Mouse (Mus musculus): ENCODE results near the gene Qsox1.

Gene Qsox1

DNA sequence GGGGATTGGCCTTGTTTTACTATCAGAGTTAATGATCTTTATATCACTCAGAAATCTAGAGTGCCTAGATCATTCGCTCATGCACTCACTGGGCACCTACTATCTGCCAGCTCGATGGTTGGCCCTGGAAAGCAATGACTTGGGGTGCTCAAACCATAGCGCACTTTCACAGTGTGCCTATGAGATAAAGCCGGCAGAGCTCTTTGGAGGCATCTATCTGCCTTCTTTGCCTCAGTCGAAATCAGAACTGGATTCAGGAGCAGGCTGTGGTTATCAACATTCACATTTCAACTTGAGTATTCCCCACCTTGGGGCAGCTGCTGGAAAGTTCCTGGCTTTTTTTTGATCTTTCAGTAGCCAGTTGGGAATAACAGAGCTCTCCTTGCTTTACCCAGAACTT is 64.8 kb downstream of the Qsox1 start:
- DNase-seq (ENCODE audit: low read depth, low spot score), result no peak

DNA sequence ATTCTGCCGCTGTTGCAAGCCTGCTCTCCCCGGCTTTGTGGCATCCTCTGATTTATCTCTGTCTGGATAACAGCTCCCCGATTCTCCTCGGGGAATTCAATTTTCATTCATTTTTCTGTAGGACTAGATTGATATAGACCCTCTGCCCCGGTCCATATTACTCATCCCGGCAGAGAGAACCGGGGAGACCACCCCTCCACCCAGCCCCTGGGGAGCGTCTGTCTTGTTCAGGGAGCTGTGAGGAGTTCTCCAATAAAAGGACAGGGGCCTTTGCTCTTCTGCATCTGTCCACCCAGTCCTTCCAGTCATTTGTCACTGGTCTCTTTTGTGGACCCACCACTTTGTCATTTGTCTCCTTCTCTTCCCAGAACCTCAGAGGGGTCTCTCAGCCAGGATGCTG is 65.7 kb downstream of the Qsox1 start:
- DNase-seq (ENCODE audit: low read depth, low spot score), result no peak

DNA sequence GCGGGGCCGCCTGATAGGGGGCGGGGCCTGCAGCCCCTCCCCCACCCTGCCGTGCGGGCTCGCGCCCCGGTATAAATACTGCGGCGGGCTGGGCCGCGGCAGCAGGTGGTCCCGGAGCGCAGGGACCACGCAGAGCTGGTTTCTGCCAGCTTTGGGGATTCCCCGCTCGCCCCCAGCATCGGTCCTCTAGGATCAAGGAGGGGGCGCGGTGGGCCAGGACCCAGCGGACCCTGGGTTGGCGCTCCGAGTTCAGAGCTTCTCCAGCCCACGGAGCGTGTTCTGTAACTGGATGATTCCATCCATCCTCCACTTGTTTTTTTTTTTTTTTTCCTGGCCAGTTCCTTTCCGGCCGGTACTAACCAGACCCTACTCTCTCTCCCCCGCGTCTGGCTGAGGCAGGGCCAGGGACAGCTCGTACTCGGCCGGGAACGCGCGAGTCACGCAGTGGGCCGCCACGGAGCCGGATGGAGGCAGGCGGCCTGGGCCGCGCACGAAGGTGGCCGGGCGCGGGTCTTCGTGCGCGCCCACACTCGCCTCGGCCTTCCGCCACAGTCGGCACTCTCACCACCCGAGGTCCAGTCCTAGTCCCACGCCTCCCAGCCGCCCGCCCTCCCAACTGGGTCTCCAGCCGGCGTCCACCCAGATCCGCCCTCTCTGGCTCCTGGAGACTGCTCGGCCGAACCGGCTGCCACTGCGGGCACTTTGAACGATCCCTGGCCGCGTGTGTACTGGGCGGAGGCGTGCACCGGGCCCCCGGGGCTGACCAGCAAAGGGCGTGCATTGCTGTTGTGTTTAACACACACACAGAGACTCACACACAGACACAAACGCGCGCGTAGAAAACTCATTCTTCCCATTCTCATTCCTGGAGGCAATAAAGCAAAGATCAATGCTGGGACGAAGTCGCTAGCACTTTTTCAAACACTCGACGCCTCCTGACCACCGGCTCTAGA is 70.0 kb downstream of the Qsox1 start:
- DNase-seq (ENCODE audit: low read depth, low spot score), result no peak

DNA sequence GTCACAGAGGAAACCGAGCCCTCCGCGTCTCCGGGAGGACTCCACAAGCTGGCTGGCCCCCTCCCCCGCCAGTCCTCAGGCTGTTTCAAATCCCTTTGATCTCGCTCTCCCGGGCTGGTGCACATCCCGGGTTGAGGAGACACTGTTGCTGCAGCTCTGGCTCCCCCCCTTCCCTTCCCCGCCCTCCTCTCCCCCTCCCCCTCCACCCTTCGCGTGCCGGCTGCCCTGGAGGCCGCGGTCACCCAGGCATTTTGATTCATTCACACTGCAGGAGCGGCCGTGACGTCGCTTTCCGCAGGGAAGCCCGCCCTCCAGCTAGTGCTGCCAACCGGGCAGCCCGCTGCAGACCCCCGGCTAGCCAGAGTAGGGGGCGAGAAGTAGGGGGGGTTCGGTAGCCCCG is 70.7 kb downstream of the Qsox1 start:
- DNase-seq (ENCODE audit: low read depth, low spot score), result no peak

DNA sequence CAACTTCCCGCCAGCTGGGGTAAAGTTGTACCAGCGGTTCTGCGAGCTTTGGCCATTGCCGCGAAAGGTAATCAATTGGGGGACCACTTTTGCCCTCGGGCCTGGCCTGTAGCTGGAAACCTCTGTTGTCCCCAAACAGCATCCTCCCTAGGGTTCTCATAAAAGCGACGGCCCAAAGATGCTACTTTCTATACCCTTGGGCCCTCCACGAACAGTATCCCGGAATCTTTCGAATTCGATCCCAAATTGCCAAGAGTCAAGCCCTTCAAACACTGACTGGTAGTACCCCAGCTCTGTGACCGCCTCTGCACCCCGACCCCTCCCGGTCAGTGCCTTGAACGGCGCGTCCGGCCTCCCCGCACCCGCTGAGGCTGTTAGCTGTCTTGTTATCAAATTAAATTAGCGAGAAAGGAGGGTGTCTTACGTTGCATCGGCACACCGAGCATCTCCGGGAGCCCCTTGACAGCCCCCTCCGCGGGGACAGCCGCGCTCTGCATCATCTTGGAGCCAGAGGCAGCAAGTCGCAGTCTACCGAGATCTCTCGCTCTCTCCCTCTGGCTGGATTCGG is 71.2 kb downstream of the Qsox1 start:
- DNase-seq (ENCODE audit: low read depth, low spot score), result no peak

DNA sequence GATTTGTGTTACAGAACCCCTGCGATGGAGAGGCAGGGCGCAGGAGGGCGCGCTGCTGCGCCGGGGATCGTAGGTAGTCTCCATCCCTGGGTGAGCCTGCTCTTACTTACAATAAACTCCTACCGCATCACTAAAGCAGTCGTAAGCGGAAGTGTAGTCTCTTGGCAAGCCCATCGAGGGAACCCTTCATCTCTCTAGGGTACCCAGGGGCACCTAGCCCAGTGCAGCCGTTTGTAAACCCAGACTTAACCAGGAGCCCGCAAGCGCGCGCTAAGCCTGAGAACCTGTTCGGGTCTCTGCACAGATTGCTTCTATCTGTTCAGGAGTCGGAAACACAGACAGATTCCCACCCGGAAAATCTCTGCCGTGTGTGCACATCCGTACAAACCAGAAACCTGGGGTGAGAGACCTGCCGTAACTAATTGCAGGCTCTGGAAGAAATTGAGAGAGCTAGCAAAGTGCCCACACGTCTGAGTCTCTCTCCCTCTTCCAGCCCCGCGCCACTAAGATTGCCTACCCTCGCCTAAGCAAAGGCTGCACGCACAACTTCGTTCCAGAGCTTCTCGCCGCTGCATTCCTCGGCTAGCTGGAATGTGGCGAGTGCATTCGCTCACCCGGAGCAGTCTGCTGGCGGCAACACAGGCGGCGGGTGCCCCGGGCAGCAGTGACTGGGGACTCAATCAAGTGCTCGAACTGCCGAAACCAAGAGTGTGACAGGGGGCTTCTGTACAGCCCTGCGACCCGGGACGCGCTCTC is 71.9 kb downstream of the Qsox1 start:
- DNase-seq (ENCODE audit: low read depth, low spot score), result no peak

DNA sequence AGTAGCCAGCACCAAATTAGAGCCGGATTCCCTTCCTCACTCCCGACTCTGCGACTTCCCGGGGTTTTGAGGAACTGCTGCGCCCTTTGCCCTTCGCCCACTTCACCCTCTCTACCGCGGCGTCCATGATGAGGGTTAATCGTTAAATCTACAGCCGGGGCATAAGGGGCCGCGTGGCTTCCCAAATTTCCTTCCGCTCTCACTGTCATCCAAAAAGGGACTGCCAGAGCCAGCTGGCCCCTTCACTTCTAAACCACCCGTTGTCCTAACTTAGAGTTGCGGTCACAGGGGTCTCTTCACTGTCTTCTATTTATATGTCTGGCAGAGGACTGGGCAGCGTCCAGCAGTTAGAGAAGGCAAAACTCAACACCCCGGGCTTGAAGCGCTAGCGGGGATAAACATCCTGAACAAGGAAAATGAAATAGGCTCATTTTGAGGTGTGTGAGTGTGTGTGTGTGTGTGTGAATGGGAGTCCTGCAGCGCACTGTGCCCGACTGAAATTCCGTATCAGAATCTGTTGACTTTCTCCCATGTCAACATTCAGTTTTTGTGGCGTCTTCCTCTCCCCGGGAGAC is 74.8 kb downstream of the Qsox1 start:
- no peak for DNase-seq (ENCODE audit: low read depth, low spot score)

DNA sequence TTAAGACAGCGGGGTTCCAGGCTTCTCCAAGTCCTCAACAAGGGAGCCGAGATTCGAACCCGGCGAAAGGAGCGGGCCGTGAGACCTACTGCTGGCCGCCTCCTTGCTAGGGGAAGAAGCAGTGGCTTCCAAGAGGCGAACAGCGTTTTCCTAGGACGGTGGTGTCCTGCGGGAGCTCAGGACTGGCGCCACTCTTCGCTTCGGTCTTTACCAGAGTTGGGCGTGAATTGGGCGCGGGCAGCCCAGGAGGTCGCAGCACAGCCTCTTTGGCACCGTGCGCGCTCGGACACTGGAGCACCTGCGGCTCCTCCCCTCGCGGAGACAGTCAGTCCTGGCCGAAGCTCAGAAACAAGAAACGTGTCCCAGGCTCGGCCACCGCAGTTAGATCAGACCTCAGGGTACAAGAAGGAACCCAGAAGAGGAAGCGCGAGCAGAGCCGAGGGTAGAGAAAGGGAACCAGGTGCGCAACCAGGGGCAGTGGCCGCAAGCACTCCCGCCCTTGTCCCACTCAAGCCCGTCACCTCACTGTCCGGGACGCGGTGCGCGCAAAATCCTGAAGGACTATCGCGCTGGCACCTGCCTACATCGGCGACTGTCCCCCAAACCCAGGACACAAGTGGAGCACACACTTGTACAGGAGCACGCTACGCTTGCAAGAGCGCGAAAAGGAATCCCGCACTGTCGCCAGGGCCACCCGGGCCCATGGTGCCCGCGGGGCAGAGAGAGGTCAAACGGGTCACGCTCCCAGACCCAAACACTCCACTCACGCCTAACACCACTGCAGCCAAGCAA is 75.5 kb downstream of the Qsox1 start:
- DNase-seq (ENCODE audit: low read depth, low spot score), result no peak

DNA sequence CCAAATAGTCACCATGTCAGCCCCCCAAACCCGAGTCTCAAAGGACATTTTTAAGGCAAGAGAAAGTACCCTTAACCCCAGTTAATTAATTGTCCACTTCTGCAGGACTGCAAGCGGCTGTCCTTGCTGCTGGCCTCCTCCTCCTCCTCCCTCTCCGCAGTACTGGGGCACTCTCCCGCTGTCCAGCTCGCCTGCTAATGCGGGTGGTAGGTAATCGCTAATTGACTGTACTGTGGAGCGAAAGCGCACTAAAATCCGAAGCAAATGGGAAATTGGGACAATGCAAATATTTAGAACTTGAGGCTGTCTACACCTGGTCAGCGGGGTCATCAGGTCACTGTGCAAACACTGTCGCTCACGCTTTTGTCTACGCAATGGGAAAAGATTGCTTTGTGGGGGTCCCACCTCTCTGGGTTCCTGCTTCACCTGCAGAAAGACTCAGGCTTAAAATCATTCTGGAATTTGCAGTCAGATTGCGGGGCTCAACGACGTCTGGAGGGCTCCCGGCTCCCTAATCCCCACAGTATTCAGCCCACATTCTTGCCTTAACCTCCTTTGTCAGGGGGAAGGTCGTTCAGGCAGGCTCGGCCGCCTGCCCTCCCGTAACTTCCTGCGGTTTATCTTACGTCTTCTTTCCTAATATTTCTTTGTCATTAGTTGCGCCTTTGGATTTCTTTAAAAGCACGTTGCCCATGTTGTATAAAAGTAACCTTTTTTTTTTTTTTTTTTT is 76.4 kb downstream of the Qsox1 start:
- no peak for DNase-seq (ENCODE audit: low read depth, low spot score)

DNA sequence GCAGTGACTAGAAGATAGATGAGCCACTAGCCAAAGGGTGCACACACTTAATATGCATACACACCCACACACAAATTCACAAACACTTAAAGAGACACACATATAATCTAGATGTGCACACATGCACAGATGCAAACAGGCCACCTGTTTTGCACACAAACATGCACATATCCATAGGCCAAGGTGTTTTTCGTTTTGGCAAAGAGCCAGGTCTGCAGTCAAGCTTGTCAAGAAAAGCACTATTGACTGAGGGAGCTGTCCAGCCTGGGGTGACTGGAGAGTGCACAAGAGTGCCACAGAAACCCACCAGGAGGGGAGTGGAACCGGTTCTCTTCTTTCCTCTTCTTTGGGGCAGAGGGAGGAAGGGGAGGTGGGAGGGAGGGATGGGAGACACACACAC is 81.5 kb downstream of the Qsox1 start:
- DNase-seq (ENCODE audit: low read depth, low spot score), result no peak

DNA sequence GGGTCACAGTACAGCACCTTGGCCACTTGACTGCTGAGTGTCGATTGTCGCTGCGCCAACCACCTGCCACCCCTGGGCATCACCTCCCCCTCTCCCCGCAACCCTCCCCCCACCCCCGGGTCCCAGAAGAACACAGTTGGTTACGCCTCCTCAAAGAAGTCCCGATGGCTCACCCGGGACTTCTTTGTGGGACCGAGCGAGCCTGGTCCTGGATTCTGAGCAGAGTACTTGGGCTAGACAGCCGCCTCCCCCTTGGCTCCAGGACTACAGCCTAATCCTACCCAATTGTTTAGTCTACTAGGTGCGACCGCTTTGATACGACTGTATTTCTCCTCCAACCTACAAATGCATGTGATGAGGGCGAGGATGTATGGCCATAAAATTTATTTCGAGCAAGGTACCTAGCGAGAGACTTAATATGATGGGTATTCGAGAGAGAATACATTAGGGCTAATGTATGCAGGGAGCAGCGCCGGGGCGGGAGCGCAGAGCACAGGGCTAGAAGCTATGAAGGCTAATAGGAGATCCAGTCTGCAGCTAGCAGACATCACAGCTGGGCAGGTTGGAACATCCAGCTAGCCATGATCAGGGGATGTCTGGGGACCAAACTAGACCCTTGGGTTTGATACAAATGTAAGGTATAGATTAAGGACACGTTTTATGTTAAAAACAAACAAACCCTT is 83.4 kb downstream of the Qsox1 start:
- no peak for DNase-seq (ENCODE audit: low read depth, low spot score)

DNA sequence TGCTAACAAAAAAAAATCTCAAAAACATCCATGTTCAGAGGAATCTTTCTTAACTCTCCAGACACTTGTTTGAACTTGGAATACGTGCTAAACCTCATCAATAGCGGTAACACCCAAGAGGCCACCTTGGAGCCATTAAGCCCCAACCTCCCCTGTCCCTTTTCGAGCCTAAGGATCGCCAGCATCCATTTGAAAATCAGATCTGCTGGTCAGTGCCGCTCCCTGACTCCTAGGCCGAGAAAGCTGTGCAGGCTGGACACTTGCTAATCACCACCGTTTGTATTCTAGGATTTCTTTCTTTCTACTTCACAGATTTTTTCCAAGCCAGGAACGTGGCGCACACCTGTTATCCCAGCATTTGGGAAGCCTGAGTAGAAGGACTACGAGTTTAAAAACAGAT is 84.9 kb downstream of the Qsox1 start:
- no peak for DNase-seq (ENCODE audit: low read depth, low spot score)
